Mouse (Mus musculus): ENCODE results near the gene Ilf2. TPM values are rescaled to one million over a fixed set of nuclear protein-coding genes. Genes with fewer than 3 reads are reported as not detected.
A peak's percentile ranks its signal among the peaks of the same experiment; 100 is the strongest.

The Ilf2 gene
- total RNA-seq, 2 experiments from 2014 or later: 75.1 to 92.3 TPM

GRCm38 (mm10) chr3:90445417-90446200 is 30.3 kb upstream of the Ilf2 start:
- Histone ChIP-seq H3K4me3 (peak overlapping the region; percentile 20), H3K27ac (peak overlapping the region; percentile 60)
- DNase-seq (ENCODE audit: extremely low spot score in 1 of 2, low spot score in 2 of 2): no peak
- intact Hi-C loops (cut with DNase I): no loop called here
- no peak for TF ChIP-seq CTCF (IDR thresholded peaks at IDR 0.05)

DNA sequence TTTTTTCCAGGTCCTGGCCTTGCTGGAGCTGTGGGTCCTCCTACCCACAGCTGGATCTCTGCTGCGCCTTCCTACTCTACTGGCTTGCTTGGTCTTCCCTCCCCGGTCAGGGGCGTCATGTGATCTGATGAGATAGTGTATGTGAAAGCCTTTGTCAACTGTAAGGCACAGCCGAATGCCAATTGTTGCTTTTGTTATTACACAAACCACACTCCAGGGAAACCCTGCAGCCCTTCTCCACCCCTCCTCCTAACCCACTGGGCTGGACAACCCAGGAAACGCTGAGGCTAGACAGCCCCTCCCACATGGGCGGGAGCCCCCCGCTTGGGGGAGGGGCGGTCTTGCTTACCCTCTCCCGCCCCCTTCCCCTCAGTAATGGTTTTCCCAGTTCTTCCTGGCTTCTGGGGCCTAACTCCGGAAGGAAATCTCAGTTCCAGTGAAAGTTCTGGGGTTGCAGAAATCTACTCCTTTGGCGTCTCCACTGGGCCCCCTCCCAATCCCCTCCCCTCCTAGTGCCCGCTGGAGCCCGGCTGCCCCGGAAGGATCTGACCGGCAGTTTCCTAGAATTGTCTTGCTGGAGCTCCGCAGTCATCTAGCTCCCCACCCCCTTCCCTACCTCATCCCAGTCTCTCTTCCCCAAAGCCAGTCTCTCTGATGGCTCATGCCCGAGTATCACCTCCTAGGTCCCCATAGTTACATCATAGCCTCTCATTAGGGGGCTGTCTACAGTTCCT is 29.4 kb upstream of the Ilf2 start:
- peak overlapping the region; percentile 20 for H3K4me3 ChIP-seq
- DNase-seq (ENCODE audit: extremely low spot score in 1 of 2, low spot score in 2 of 2): peak; percentile 36 to 56
- TF ChIP-seq CTCF (IDR thresholded peaks at IDR 0.05): no peak

GRCm38 (mm10) chr3:90447123-90447494 is 28.8 kb upstream of the Ilf2 start:
- DNase-seq (ENCODE audit: extremely low spot score in 1 of 2, low spot score in 2 of 2): no peak
- H3K27ac ChIP-seq: peak overlapping the region; percentile 60
- TF ChIP-seq CTCF (IDR thresholded peaks at IDR 0.05): no peak
- no peak overlapping the region; the same call in 1 of the 2 replicates for H3K4me3 ChIP-seq
- intact Hi-C loops (cut with DNase I): no loop called here

More for the DNA sequence above, 29.4 kb upstream of the Ilf2 start:
- H3K27ac ChIP-seq: peak overlapping the region; percentile 60
- intact Hi-C loops (cut with DNase I): no loop called here

DNA sequence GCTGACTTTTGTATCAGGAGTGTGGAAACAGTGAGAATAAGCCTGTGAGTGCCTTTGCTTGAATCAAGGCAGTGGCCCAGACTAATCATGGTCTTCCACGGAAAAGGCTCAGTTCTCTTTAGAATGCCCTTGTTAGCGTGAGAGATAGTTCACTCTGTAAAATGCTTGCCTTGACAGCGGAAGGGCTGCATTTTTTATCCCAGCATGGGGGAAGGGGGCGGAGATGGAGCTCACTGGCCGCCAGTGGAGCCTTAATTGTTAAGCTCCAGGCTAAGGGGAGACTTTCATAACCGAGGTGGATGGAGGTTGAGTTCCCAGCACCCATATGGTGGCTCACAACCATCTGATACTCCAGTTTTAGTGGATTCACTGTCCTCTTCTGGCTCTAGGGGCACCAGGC is 27.3 kb upstream of the Ilf2 start:
- no peak for DNase-seq (ENCODE audit: extremely low spot score in 1 of 2, low spot score in 2 of 2)
- H3K4me3 ChIP-seq: no peak overlapping the region
- no peak overlapping the region for H3K27ac ChIP-seq
- no peak for TF ChIP-seq CTCF (IDR thresholded peaks at IDR 0.05)
- intact Hi-C loops (cut with DNase I): no loop called here

DNA sequence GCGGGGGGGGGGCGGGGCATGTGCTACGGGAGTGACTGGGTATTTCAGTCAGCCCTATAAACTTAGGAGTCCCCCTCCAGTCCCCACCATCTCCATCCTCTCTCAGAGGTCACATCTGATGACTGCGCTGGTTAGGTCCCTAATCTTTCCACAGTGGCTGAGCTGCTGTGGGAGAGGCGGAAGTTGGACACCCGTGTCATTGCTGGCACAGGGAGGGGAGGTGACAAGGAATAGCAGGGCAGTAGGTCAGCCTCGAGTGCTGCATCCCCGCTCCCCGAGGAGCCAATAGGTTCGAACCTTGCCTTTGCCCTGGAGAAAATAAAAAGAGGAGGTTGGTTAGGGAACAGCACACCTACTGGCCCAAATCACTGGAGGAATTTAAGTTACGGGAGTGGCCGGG is 25.1 kb upstream of the Ilf2 start:
- Histone ChIP-seq H3K4me3 (no peak overlapping the region), H3K27ac (peak overlapping the region; percentile 61; the same call in 1 of the 2 replicates)
- DNase-seq (ENCODE audit: extremely low spot score in 1 of 2, low spot score in 2 of 2): no peak
- TF ChIP-seq CTCF (IDR thresholded peaks at IDR 0.05): no peak
- intact Hi-C loops (cut with DNase I): no loop called here

GRCm38 (mm10) chr3:90451396-90452095 is 24.4 kb upstream of the Ilf2 start:
- peak in 1 of 2 experiments; percentile 36 for DNase-seq (ENCODE audit: extremely low spot score in 1 of 2, low spot score in 2 of 2)
- intact Hi-C loops (cut with DNase I): no loop called here
- no peak overlapping the region for H3K4me3 ChIP-seq

GRCm38 (mm10) chr3:90454931-90455330 is 21.0 kb upstream of the Ilf2 start:
- DNase-seq (ENCODE audit: extremely low spot score in 1 of 2, low spot score in 2 of 2): no peak
- H3K27ac ChIP-seq: no peak overlapping the region
- no peak for TF ChIP-seq CTCF (IDR thresholded peaks at IDR 0.05)
- no peak overlapping the region for H3K4me3 ChIP-seq
- intact Hi-C loops (cut with DNase I): no loop called here

More at GRCm38 (mm10) chr3:90451396-90452095, 24.4 kb upstream of the Ilf2 start:
- peak overlapping the region; percentile 61; the same call in 1 of the 2 replicates for H3K27ac ChIP-seq
- no peak for TF ChIP-seq CTCF (IDR thresholded peaks at IDR 0.05)

DNA sequence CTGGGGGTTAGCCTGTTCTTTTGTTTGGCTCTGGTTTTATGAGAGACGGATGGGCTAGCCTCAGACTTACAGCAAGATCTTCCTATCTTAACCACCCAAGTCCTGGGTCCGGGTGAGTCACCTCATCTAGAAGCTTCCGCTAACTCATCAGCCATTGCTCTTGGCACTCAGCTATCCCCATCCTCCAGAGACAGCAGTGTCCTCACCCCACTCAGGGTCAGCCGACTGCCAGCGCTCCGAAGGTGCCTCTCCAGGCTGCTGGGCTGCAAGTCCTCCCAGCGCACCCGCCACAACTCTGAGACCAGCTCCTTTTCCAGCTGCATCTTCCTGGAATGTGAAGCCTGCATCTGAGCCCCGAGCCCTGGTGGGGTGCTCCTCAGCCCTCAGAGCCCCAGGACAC is 16.2 kb upstream of the Ilf2 start:
- TF ChIP-seq CTCF (IDR thresholded peaks at IDR 0.05): no peak
- intact Hi-C loops (cut with DNase I): no loop called here
- H3K4me3 ChIP-seq: no peak overlapping the region

DNA sequence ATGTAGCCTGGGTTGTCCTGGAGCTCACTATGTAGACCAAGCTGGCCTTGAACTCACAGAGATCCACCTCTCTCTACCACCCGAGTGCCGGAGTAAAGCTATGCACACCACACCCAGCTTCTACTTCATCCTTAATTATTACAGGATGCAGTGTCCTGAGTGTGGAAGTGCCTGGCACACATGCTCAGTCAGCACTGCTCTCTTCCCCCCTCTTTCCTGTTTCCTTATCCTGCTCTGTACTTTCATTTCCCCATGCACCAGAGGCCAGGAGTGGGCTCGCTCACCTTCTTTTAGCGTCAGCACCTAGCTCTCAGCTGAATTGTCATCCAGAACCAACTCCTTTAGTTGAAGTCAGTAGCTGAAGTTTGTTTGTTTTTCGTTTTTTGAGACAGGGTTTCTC is 15.6 kb upstream of the Ilf2 start:
- no peak for DNase-seq (ENCODE audit: extremely low spot score in 1 of 2, low spot score in 2 of 2)
- no peak for TF ChIP-seq CTCF (IDR thresholded peaks at IDR 0.05)
- Histone ChIP-seq H3K4me3 (no peak overlapping the region), H3K27ac (no peak overlapping the region)
- intact Hi-C loops (cut with DNase I): no loop called here

More for the DNA sequence above, 16.2 kb upstream of the Ilf2 start:
- H3K27ac ChIP-seq: no peak overlapping the region
- DNase-seq (ENCODE audit: extremely low spot score in 1 of 2, low spot score in 2 of 2): no peak

DNA sequence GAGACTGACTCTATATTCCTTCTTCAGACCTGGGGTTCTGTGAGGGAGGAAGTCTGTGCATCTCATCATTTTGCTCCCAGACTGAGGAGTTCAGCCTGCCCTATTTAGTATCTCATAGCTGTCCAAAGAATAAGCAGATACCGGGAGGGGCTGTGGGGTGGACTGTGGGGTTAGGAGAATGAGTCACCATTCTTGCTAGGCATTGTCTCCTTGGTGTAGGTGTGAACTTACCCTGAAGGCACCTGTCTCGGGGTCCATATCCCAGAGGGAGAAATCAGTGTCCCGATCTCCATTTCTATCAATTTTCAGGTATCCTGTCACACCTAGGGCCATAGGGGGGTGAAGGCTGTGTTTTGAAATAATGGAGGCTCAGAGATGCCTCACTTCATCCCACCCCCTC is 14.0 kb upstream of the Ilf2 start:
- no peak overlapping the region for H3K27ac ChIP-seq
- no peak for DNase-seq (ENCODE audit: extremely low spot score in 1 of 2, low spot score in 2 of 2)
- no peak for TF ChIP-seq CTCF (IDR thresholded peaks at IDR 0.05)
- H3K4me3 ChIP-seq: no peak overlapping the region
- intact Hi-C loops (cut with DNase I): no loop called here

GRCm38 (mm10) chr3:90462579-90462978 is 13.3 kb upstream of the Ilf2 start:
- TF ChIP-seq CTCF (IDR thresholded peaks at IDR 0.05): no peak; the same call in none of the 2 replicates
- Histone ChIP-seq H3K27ac (no peak overlapping the region), H3K4me3 (no peak overlapping the region)
- DNase-seq (ENCODE audit: extremely low spot score in 1 of 2, low spot score in 2 of 2): no peak
- intact Hi-C loops (cut with DNase I): no loop called here

GRCm38 (mm10) chr3:90464552-90465080 is 11.3 kb upstream of the Ilf2 start:
- peak overlapping the region; percentile 52 for H3K4me3 ChIP-seq
- DNase-seq (ENCODE audit: extremely low spot score in 1 of 2, low spot score in 2 of 2): no peak
- TF ChIP-seq CTCF (IDR thresholded peaks at IDR 0.05): no peak
- intact Hi-C loops (cut with DNase I): no loop called here
- no peak overlapping the region for H3K27ac ChIP-seq
